20 mouse cellular contexts compared by ENCODE assay signal in the genomic region with DNA sequence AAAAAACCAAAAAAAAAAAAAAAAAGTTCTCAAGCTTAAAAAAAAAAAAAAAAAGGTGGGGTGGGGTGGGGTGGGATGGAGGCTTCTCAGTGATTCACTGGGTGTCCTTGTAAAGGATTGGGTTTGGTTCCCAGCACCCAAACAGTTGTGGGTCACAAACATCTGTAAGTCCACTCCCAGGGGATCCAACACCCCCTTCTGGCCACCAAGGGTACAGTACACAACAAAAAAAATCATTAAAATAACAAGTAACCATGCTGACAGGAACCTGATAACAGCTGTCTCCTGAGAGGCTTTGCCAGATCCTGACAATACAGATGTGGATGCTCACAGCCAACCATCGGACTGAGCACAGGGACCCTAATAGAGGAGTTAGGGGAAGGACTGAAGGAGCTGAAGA. TPM values are rescaled to one million over a fixed set of nuclear protein-coding genes. Genes with fewer than 3 reads are reported as not detected.
DNase-seq lines count a peak whose midpoint lies in the region; ATAC-seq and TF ChIP-seq lines count a peak whose summit lies in the region.
"Had no signal": no experiment of that assay in that cellular context is flagged by ENCODE, and none has a peak within 500 bp of the region (broad histone marks: within the 10 kb centered on the region; RNA-seq: fewer than 3 reads in every experiment).

No protein-coding gene starts in this region.

- in situ Hi-C loops in ES-E14 (cut with MboI; ENCODE audit: low sequenced_read_pairs in 2 of 2, unreplicated experiment in 2 of 2): no loop called here

- no peak for TF ChIP-seq EP300 in liver, postnatal 0 days (IDR thresholded peaks at IDR 0.05; ENCODE audit: low read depth)

- no peaks in the 10 kb centered on the region for H3K4me1 ChIP-seq in liver, postnatal 0 days (ENCODE audit: insufficient read depth)
- H3K4me1 ChIP-seq in liver, embryonic 12.5 days: no peaks in the 10 kb centered on the region
- H3K4me1 ChIP-seq in ES-E14 (ENCODE audit: control insufficient read depth in 2 of 2, insufficient read depth in 2 of 2, low read length in 2 of 2, poor library complexity in 1 of 2): no peaks in the 10 kb centered on the region; a peak in 1 of 4 replicates
- H3K4me1 ChIP-seq: heart, embryonic 12.5 days; hindbrain, embryonic 15.5 days; limb, embryonic 13.5 days; neural tube, embryonic 12.5 days had no signal

- H3K4me2 ChIP-seq in liver, postnatal 0 days (ENCODE audit: low read depth, low read length): no peak overlapping the region
- no peak overlapping the region for H3K4me2 ChIP-seq in liver, embryonic 12.5 days
- H3K4me2 ChIP-seq: heart, embryonic 12.5 days; hindbrain, embryonic 15.5 days; limb, embryonic 13.5 days; neural tube, embryonic 12.5 days had no signal

- peaks cover 37% of the 10 kb centered on the region for H3K36me3 ChIP-seq in liver, postnatal 0 days (replicated peaks; ENCODE audit: insufficient read depth, low read length)
- peaks cover 77% of the 10 kb centered on the region for H3K36me3 ChIP-seq in liver, embryonic 12.5 days
- H3K36me3 ChIP-seq in ES-E14 (ENCODE audit: control insufficient read depth, insufficient read depth, low read length, poor library complexity, severe bottlenecking): no peaks in the 10 kb centered on the region; the same call in none of the 2 replicates

- no peak for ATAC-seq in liver, postnatal 0 days
- ATAC-seq in liver, embryonic 12.5 days: no peak
- ATAC-seq in megakaryocyte progenitor cell, adult 5-6 weeks (replicated peaks; ENCODE audit: poor library complexity): peak; percentile 63; the same call in 1 of the 2 replicates
- ATAC-seq: intestine, embryonic 16.5 days had no signal

- no peak overlapping the region for H3K9ac ChIP-seq in liver, postnatal 0 days (replicated peaks)
- no peak overlapping the region for H3K9ac ChIP-seq in liver, embryonic 12.5 days
- H3K9ac ChIP-seq in ES-E14 (ENCODE audit: insufficient read depth, low read depth, low read length, poor library complexity, severe bottlenecking): no peak overlapping the region
- H3K9ac ChIP-seq: heart, embryonic 12.5 days; hindbrain, embryonic 15.5 days; limb, embryonic 13.5 days; neural tube, embryonic 12.5 days had no signal

- 64% methylated on average over 1 of the region's 1 CpGs for WGBS in liver, postnatal 0 days (ENCODE audit: insufficient replicate concordance)
- 59% methylated on average over 1 of the region's 1 CpGs for WGBS in liver, embryonic 12.5 days (ENCODE audit: insufficient replicate concordance)

- TF ChIP-seq CTCF in gastrocnemius, adult 2 months (IDR thresholded peaks at IDR 0.05): peak; percentile 10; the same call in 1 of the 2 replicates
- peak; percentile 37 for TF ChIP-seq CTCF in liver, postnatal 0 days (IDR thresholded peaks at IDR 0.05; ENCODE audit: low read depth)

- intact Hi-C loops in gastrocnemius, adult 2 months (cut with DNase I): no loop called here

- DNase-seq in gastrocnemius, adult 2 months: no peak
- no peak for DNase-seq in gastrocnemius, adult 18-20 months (ENCODE audit: low spot score)
- DNase-seq in liver, postnatal 0 days: no peak
- no peak for DNase-seq in ES-E14 (ENCODE audit: low read depth, low spot score)
- DNase-seq in adrenal gland, adult 8-10 months: no peak
- no peak for DNase-seq in frontal cortex, postnatal 10 days (ENCODE audit: low spot score in 2 of 2)
- DNase-seq: cerebellum, postnatal 36 days; heart, postnatal 36 days; kidney, postnatal 36 days; lung, postnatal 14 days; right cerebral cortex, adult 18-20 months; thymus, postnatal 36 days had no signal

- H3K9me3 ChIP-seq in liver, postnatal 0 days (ENCODE audit: low read length): no peaks in the 10 kb centered on the region
- no peaks in the 10 kb centered on the region for H3K9me3 ChIP-seq in liver, embryonic 12.5 days (replicated peaks)
- no peaks in the 10 kb centered on the region for H3K9me3 ChIP-seq in ES-E14 (ENCODE audit: control insufficient read depth, insufficient read depth, low read depth, low read length)
- H3K9me3 ChIP-seq: heart, embryonic 12.5 days; hindbrain, embryonic 15.5 days; limb, embryonic 13.5 days; neural tube, embryonic 12.5 days had no signal

- no peaks in the 10 kb centered on the region for H3K27me3 ChIP-seq in liver, postnatal 0 days (ENCODE audit: insufficient read depth, low read length)
- no peaks in the 10 kb centered on the region for H3K27me3 ChIP-seq in liver, embryonic 12.5 days (replicated peaks)
- H3K27me3 ChIP-seq: CH12.LX; heart, embryonic 12.5 days; hindbrain, embryonic 15.5 days; limb, embryonic 13.5 days; neural tube, embryonic 12.5 days had no signal

- H3K4me3 ChIP-seq in gastrocnemius, adult 2 months: no peak overlapping the region
- H3K4me3 ChIP-seq in liver, postnatal 0 days (ENCODE audit: low read depth, low read length): no peak overlapping the region
- H3K4me3 ChIP-seq in liver, embryonic 12.5 days: no peak overlapping the region
- no peak overlapping the region for H3K4me3 ChIP-seq in ES-E14 (ENCODE audit: insufficient read depth in 1 of 2, low read depth in 1 of 2, low read length in 2 of 2, poor library complexity in 1 of 2, severe bottlenecking in 1 of 2)
- H3K4me3 ChIP-seq: heart, embryonic 12.5 days; hindbrain, embryonic 15.5 days; limb, embryonic 13.5 days; neural tube, embryonic 12.5 days had no signal

- no peak overlapping the region for H3K27ac ChIP-seq in gastrocnemius, adult 2 months
- no peak overlapping the region for H3K27ac ChIP-seq in liver, postnatal 0 days (ENCODE audit: low read depth)
- H3K27ac ChIP-seq in liver, embryonic 12.5 days: no peak overlapping the region
- H3K27ac ChIP-seq in ES-E14 (ENCODE audit: insufficient read depth, low read depth, low read length, poor library complexity, severe bottlenecking): no peak overlapping the region
- H3K27ac ChIP-seq: hindbrain, embryonic 15.5 days; limb, embryonic 13.5 days; neural tube, embryonic 12.5 days had no signal

TF ChIP-seq in ES-E14, 5 proteins besides CTCF, POLR2A, EP300 and RAD21:
- no peak for TF ChIP-seq MAFK (IDR thresholded peaks at IDR 0.05; ENCODE audit: insufficient read depth, low read depth, low read length)
- TF ChIP-seq ZC3H11A (IDR thresholded peaks at IDR 0.05; ENCODE audit: borderline replicate concordance, low read depth, low read length): no peak
- TF ChIP-seq CHD2 (IDR thresholded peaks at IDR 0.05; ENCODE audit: low read depth, low read length): no peak
- TF ChIP-seq ZNF384 (IDR thresholded peaks at IDR 0.05; ENCODE audit: low read depth, low read length): peak; percentile 82
- no peak for TF ChIP-seq HCFC1 (IDR thresholded peaks at IDR 0.05; ENCODE audit: borderline replicate concordance, insufficient read depth, low read length)
TF ChIP-seq in ES-E14: peak in this region for 1.

RNA-seq across cellular contexts. Expression of a gene that starts 7.6 kb away (rescaled TPM):
- 10 to 100 TPM; 12.6 to 12.8 TPM for total RNA-seq in gastrocnemius, adult 2 months (2021)
- 10 to 100 TPM; 16.3 to 19.6 TPM for total RNA-seq in gastrocnemius, adult 18-20 months (2021)
- polyA plus RNA-seq in liver, postnatal 0 days (2015; fragmentation: Nextera tagmentation; extraction: Ambion mirVana): 7.9 and 8.2 TPM in 2 replicates
- 8.6 and 8.8 TPM in 2 replicates for polyA plus RNA-seq in liver, embryonic 12.5 days (2016; fragmentation: Nextera tagmentation; extraction: Ambion mirVana)
- 8.3 and 9.5 TPM in 2 replicates for total RNA-seq in ES-E14 (2012; rRNA removed)
- total RNA-seq in megakaryocyte progenitor cell, adult 5-6 weeks (2015): 52.8 and 60.3 TPM in 2 replicates
- 48.1 and 73.1 TPM in 2 replicates for total RNA-seq in megakaryocyte progenitor cell, adult 5-6 weeks (2017)
- 10 to 100 TPM; 29.9 to 54.3 (median 38.0) TPM for total RNA-seq in adrenal gland, adult 8-10 months (2022)

RNA-seq across cellular contexts. Expression of a gene that starts 16.9 kb away (rescaled TPM):
- total RNA-seq in gastrocnemius, adult 2 months (2021): 100 to 1,000 TPM; 610 to 870 TPM
- 100 to 1,000 TPM; 702 to 718 TPM for total RNA-seq in gastrocnemius, adult 18-20 months (2021)
- polyA plus RNA-seq in liver, postnatal 0 days (2015; fragmentation: Nextera tagmentation; extraction: Ambion mirVana): 286 and 297 TPM in 2 replicates
- polyA plus RNA-seq in liver, embryonic 12.5 days (2016; fragmentation: Nextera tagmentation; extraction: Ambion mirVana): 234 and 239 TPM in 2 replicates
- total RNA-seq in ES-E14 (2012; rRNA removed): 77.4 and 115 TPM in 2 replicates
- total RNA-seq in megakaryocyte progenitor cell, adult 5-6 weeks (2015): 238 and 242 TPM in 2 replicates
- 243 and 254 TPM in 2 replicates for total RNA-seq in megakaryocyte progenitor cell, adult 5-6 weeks (2017)
- total RNA-seq in adrenal gland, adult 8-10 months (2022): 100 to 1,000 TPM; 232 to 318 (median 257) TPM

RNA-seq across cellular contexts. Expression of a gene that starts 26.9 kb away (rescaled TPM):
- 10 to 100 TPM; 16.4 to 18.7 TPM for total RNA-seq in gastrocnemius, adult 2 months (2021)
- 10 to 100 TPM; 15.0 to 16.6 TPM for total RNA-seq in gastrocnemius, adult 18-20 months (2021)
- 12.0 and 13.2 TPM in 2 replicates for polyA plus RNA-seq in liver, postnatal 0 days (2015; fragmentation: Nextera tagmentation; extraction: Ambion mirVana)
- 23.0 and 23.9 TPM in 2 replicates for polyA plus RNA-seq in liver, embryonic 12.5 days (2016; fragmentation: Nextera tagmentation; extraction: Ambion mirVana)
- total RNA-seq in ES-E14 (2012; rRNA removed): 28.8 and 36.8 TPM in 2 replicates
- 14.7 and 15.1 TPM in 2 replicates for total RNA-seq in megakaryocyte progenitor cell, adult 5-6 weeks (2015)
- 22.5 and 29.8 TPM in 2 replicates for total RNA-seq in megakaryocyte progenitor cell, adult 5-6 weeks (2017)
- total RNA-seq in adrenal gland, adult 8-10 months (2022): 10 to 100 TPM; 37.1 to 53.7 (median 46.1) TPM

RNA-seq across cellular contexts. Expression of a gene that starts 38.8 kb away (rescaled TPM):
- total RNA-seq in gastrocnemius, adult 2 months (2021): 1 to 10 TPM in 1 of 2 experiments, under 1 TPM in 1; 0.38 to 1.5 TPM
- total RNA-seq in gastrocnemius, adult 18-20 months (2021): 1 to 10 TPM in 1 of 2 experiments, under 1 TPM in 1; 0.75 to 1.2 TPM
- polyA plus RNA-seq in liver, postnatal 0 days (2015; fragmentation: Nextera tagmentation; extraction: Ambion mirVana): 1.9 and 2.0 TPM in 2 replicates
- 15.5 and 16.1 TPM in 2 replicates for polyA plus RNA-seq in liver, embryonic 12.5 days (2016; fragmentation: Nextera tagmentation; extraction: Ambion mirVana)
- total RNA-seq in ES-E14 (2012; rRNA removed): 56.1 and 86.8 TPM in 2 replicates
- 13.4 and 17.3 TPM in 2 replicates for total RNA-seq in megakaryocyte progenitor cell, adult 5-6 weeks (2015)
- 18.4 and 23.3 TPM in 2 replicates for total RNA-seq in megakaryocyte progenitor cell, adult 5-6 weeks (2017)
- 1 to 10 TPM; 5.4 to 7.1 (median 6.3) TPM for total RNA-seq in adrenal gland, adult 8-10 months (2022)
